Mouse (Mus musculus) ES-Bruce4 (cell line): ENCODE results near the gene Aloxe3.

ENCODE experiments used
- CTCF ChIP-seq: IDR thresholded peaks from one replicate; pipeline ENCODE4 v1.8.1; 2011; ENCODE audit warnings: low read depth, low read length
- EP300 ChIP-seq: IDR thresholded peaks from 2 replicates; pipeline ENCODE4 v1.6.1; 2011; ENCODE audit warnings: low read depth, low read length; ENCODE audit not compliant: insufficient read depth
- POLR2A ChIP-seq: IDR thresholded peaks from one replicate; pipeline ENCODE4 v1.8.1; 2011; ENCODE audit warnings: low read length; ENCODE audit not compliant: insufficient read depth

- TF ChIP-seq POLR2A: no peak
- TF ChIP-seq CTCF: no peak
- no peak for TF ChIP-seq EP300
Measured at GRCm38 (mm10) chr11:69107676-69108075, 18.0 kb upstream of the Aloxe3 start.
